Comparison of ENCODE assay signal across 9 mouse cellular contexts in genomic region chr13:59735190-59735589, GRCm38 (mm10). TPM values are rescaled to one million over a fixed set of nuclear protein-coding genes. Genes with fewer than 3 reads are reported as not detected.
DNase-seq lines count a peak whose midpoint lies in the region; ATAC-seq and TF ChIP-seq lines count a peak whose summit lies in the region.
"Had no signal": no experiment of that assay in that cellular context is flagged by ENCODE, and none has a peak within 500 bp of the region (broad histone marks: within the 10 kb centered on the region; RNA-seq: fewer than 3 reads in every experiment).

No protein-coding gene starts in this region.

- H3K4me1 ChIP-seq in CH12.LX (ENCODE audit: control insufficient read depth in 1 of 2, insufficient read depth in 2 of 2) = peaks cover 4 to 5% of the 10 kb centered on the region in 2 experiments
- no peaks in the 10 kb centered on the region for H3K4me1 ChIP-seq in forebrain, postnatal 0 days (ENCODE audit: insufficient read depth)
- no peaks in the 10 kb centered on the region for H3K4me1 ChIP-seq in thymus, adult 2 months (replicated peaks; ENCODE audit: control insufficient read depth, insufficient read depth, low read length)

- in situ Hi-C loops in CH12.LX (cut with MboI; ENCODE audit: low pct_ligation_motif_present, low pct_unique_long_range_greater_than_20kb, low sequenced_read_pairs) = loop anchor here (25.0 kb wide), 1 partner anchor 1123 kb away; the partner anchor contains the start of gene Slc28a3

- dilution Hi-C loops in CH12.LX (cut with MboI; ENCODE audit: extremely low pct_ligation_motif_present, extremely low pct_unique_long_range_greater_than_20kb, low sequenced_read_pairs) = no loop called here

- no peak overlapping the region for H3K4me2 ChIP-seq in CH12.LX (ENCODE audit: insufficient read depth, low read depth, poor library complexity, severe bottlenecking)
- no peak overlapping the region for H3K4me2 ChIP-seq in forebrain, postnatal 0 days (ENCODE audit: low read depth)

- peaks cover 1% of the 10 kb centered on the region for H3K27me3 ChIP-seq in CH12.LX (replicated peaks)
- H3K27me3 ChIP-seq in forebrain, postnatal 0 days (ENCODE audit: insufficient read depth, low read length) = no peaks in the 10 kb centered on the region
- H3K27me3 ChIP-seq in thymus, adult 2 months (ENCODE audit: control insufficient read depth, insufficient read depth, low read length) = no peaks in the 10 kb centered on the region

- no peak overlapping the region for H3K4me3 ChIP-seq in CH12.LX (replicated peaks in 1 of 3; ENCODE audit: low read depth in 2 of 3, low read length in 2 of 3, poor library complexity in 1 of 3)
- no peak overlapping the region for H3K4me3 ChIP-seq in forebrain, postnatal 0 days (ENCODE audit: low read depth, low read length)
- H3K4me3 ChIP-seq in thymus, adult 2 months (ENCODE audit: control insufficient read depth, insufficient read depth, low read length) = no peak overlapping the region

- no peaks in the 10 kb centered on the region for H3K36me3 ChIP-seq in CH12.LX (replicated peaks in 1 of 2; ENCODE audit: control insufficient read depth in 1 of 2, insufficient read depth in 1 of 2, low read length in 1 of 2)
- no peaks in the 10 kb centered on the region for H3K36me3 ChIP-seq in forebrain, postnatal 0 days (ENCODE audit: insufficient read depth)
- H3K36me3 ChIP-seq in thymus, adult 2 months (ENCODE audit: control insufficient read depth, insufficient read depth, low read length) = no peaks in the 10 kb centered on the region

- DNase-seq in CH12.LX (ENCODE audit: extremely low read depth) = peak; percentile 40
- peak; percentile 19 for DNase-seq in MN1 (ENCODE audit: low spot score)
- DNase-seq in forebrain, postnatal 0 days = no peak
- no peak for DNase-seq in thymus, adult 2 months
- no peak for DNase-seq in right cerebral cortex, postnatal 14 days
- DNase-seq in kidney, postnatal 36 days = no peak

- no peak; the same call in none of the 2 replicates for TF ChIP-seq RAD21 in CH12.LX (IDR thresholded peaks at IDR 0.05; ENCODE audit: low read depth, low read length)

- 17% methylated on average over 3 of the region's 3 CpGs for WGBS in forebrain, postnatal 0 days
- WGBS in thymus, adult 2 months = 26% methylated on average over 3 of the region's 3 CpGs

- TF ChIP-seq POLR2A in CH12.LX (IDR thresholded peaks at IDR 0.05; ENCODE audit: low read depth, low read length) = no peak
- TF ChIP-seq POLR2A in thymus, adult 2 months (IDR thresholded peaks at IDR 0.05; ENCODE audit: control insufficient read depth, extremely low read depth, insufficient read depth, low read length, poor library complexity) = no peak

- TF ChIP-seq EP300 in CH12.LX (IDR thresholded peaks at IDR 0.05; ENCODE audit: low read length) = no peak

- H3K27ac ChIP-seq in CH12.LX (ENCODE audit: insufficient read depth, low read depth) = no peak overlapping the region
- no peak overlapping the region for H3K27ac ChIP-seq in forebrain, postnatal 0 days (ENCODE audit: low read depth, low read length)
- H3K27ac ChIP-seq in thymus, adult 2 months (ENCODE audit: control insufficient read depth, insufficient read depth, low read length) = no peak overlapping the region

- TF ChIP-seq CTCF in CH12.LX (conservative IDR thresholded peaks at IDR 0.05 in 1 of 2, IDR thresholded peaks at IDR 0.05 in 1 of 2; ENCODE audit: low read depth in 2 of 2, low read length in 2 of 2) = peak in 1 of 2 experiments; percentile 50; a peak in 2 of 4 replicates
- TF ChIP-seq CTCF in forebrain, postnatal 0 days (IDR thresholded peaks at IDR 0.05; ENCODE audit: low read depth) = peak; percentile 33
- no peak for TF ChIP-seq CTCF in thymus, adult 2 months (IDR thresholded peaks at IDR 0.05; ENCODE audit: borderline replicate concordance, control insufficient read depth, extremely low read depth, insufficient read depth, low read length, poor library complexity)

- peak; percentile 77 for ATAC-seq in forebrain, postnatal 0 days
- ATAC-seq in megakaryocyte-erythroid progenitor cell, adult 5-6 weeks (replicated peaks; ENCODE audit: low FRiP score, low TSS enrichment, poor library complexity, severe bottlenecking) = peak; percentile 48

- no peaks in the 10 kb centered on the region for H3K79me2 ChIP-seq in CH12.LX (replicated peaks; ENCODE audit: control insufficient read depth, extremely low read depth, insufficient read depth, poor library complexity, severe bottlenecking)

- no peaks in the 10 kb centered on the region for H3K9me3 ChIP-seq in CH12.LX (replicated peaks; ENCODE audit: low read length)
- H3K9me3 ChIP-seq in forebrain, postnatal 0 days (ENCODE audit: low read length) = no peaks in the 10 kb centered on the region

- H3K9ac ChIP-seq in CH12.LX (ENCODE audit: insufficient read depth, low read depth) = no peak overlapping the region
- H3K9ac ChIP-seq in forebrain, postnatal 0 days = no peak overlapping the region

TF ChIP-seq in CH12.LX, 34 proteins besides CTCF, POLR2A, EP300 and RAD21:
- TF ChIP-seq BHLHE40 (IDR thresholded peaks at IDR 0.05; ENCODE audit: low read depth, low read length) (no peak), MAZ (IDR thresholded peaks at IDR 0.05; ENCODE audit: low read depth, low read length) (0 out of 2 replicates have a peak, but pooled peaks have one; percentile 22), SMC3 (IDR thresholded peaks at IDR 0.05; ENCODE audit: low read depth, low read length) (peak; percentile 37), USF2 (conservative IDR thresholded peaks at IDR 0.05; ENCODE audit: low read depth, low read length) (no peak)

RNA-seq across cellular contexts. Expression of gene Spata31d1d, which starts 3.6 kb away (rescaled TPM):
- not detected in 2 replicates for total RNA-seq in CH12.LX (2012; rRNA removed)
- not detected in 2 replicates for total RNA-seq in CH12.LX (2014; rRNA removed)
- not detected in 2 replicates for polyA plus RNA-seq in CH12.LX (2012; ENCODE audit: insufficient read length, low read depth)
- total RNA-seq in forebrain, postnatal 0 days (2014; rRNA removed) = not detected in 2 replicates
- polyA plus RNA-seq in forebrain, postnatal 0 days (2015; fragmentation: Nextera tagmentation; extraction: Ambion mirVana) = not detected in 2 replicates
- total RNA-seq in megakaryocyte-erythroid progenitor cell, adult 5-6 weeks (2014; fragmentation: Nextera tagmentation) = not detected in 2 replicates
- 0.42 TPM in 1 of 2 replicates, not detected in the other for total RNA-seq in megakaryocyte-erythroid progenitor cell, adult 5-6 weeks (2017)
- 0.05 TPM in 1 of 2 replicates, not detected in the other for polyA plus RNA-seq in thymus, adult 2 months (2012; rRNA removed)
- total RNA-seq: left cerebral cortex, adult 8-10 months had no signal
- polyA plus RNA-seq: spleen, adult 2 months had no signal

RNA-seq across cellular contexts. Expression of gene 1700014D04Rik, which starts 11.4 kb away (rescaled TPM):
- total RNA-seq in CH12.LX (2012; rRNA removed) = not detected in 2 replicates
- total RNA-seq in CH12.LX (2014; rRNA removed) = not detected in 2 replicates
- not detected in 2 replicates for polyA plus RNA-seq in CH12.LX (2012; ENCODE audit: insufficient read length, low read depth)
- 0.24 and 0.31 TPM in 2 replicates for total RNA-seq in forebrain, postnatal 0 days (2014; rRNA removed)
- polyA plus RNA-seq in forebrain, postnatal 0 days (2015; fragmentation: Nextera tagmentation; extraction: Ambion mirVana) = 0.42 and 0.54 TPM in 2 replicates
- not detected in 2 replicates for total RNA-seq in megakaryocyte-erythroid progenitor cell, adult 5-6 weeks (2014; fragmentation: Nextera tagmentation)
- total RNA-seq in megakaryocyte-erythroid progenitor cell, adult 5-6 weeks (2017) = 0.19 and 0.38 TPM in 2 replicates
- polyA plus RNA-seq in thymus, adult 2 months (2012; rRNA removed) = 0.05 and 0.07 TPM in 2 replicates

RNA-seq across cellular contexts. Expression of gene Spata31d1b, which starts 23.1 kb away (rescaled TPM):
- total RNA-seq in CH12.LX (2012; rRNA removed) (0.13 and 0.30 TPM in 2 replicates), CH12.LX (2014; rRNA removed) (0.09 and 0.18 TPM in 2 replicates)
- 0.05 and 0.27 TPM in 2 replicates for polyA plus RNA-seq in CH12.LX (2012; ENCODE audit: insufficient read length, low read depth)
- total RNA-seq in forebrain, postnatal 0 days (2014; rRNA removed) = 0.08 and 0.33 TPM in 2 replicates
- not detected in 2 replicates for polyA plus RNA-seq in forebrain, postnatal 0 days (2015; fragmentation: Nextera tagmentation; extraction: Ambion mirVana)
- not detected in 2 replicates for total RNA-seq in megakaryocyte-erythroid progenitor cell, adult 5-6 weeks (2014; fragmentation: Nextera tagmentation)
- not detected in 2 replicates for total RNA-seq in megakaryocyte-erythroid progenitor cell, adult 5-6 weeks (2017)
- 0.69 and 1.00 TPM in 2 replicates for polyA plus RNA-seq in thymus, adult 2 months (2012; rRNA removed)
- polyA plus RNA-seq: spleen, adult 2 months had no signal

RNA-seq across cellular contexts. Expression of gene Spata31d1a, which starts 25.1 kb away (rescaled TPM):
- total RNA-seq in CH12.LX (2012; rRNA removed) = not detected in 2 replicates
- not detected in 2 replicates for total RNA-seq in CH12.LX (2014; rRNA removed)
- 0.19 TPM in 1 of 2 replicates, not detected in the other for polyA plus RNA-seq in CH12.LX (2012; ENCODE audit: insufficient read length, low read depth)
- 0.08 TPM in 1 of 2 replicates, not detected in the other for total RNA-seq in forebrain, postnatal 0 days (2014; rRNA removed)
- polyA plus RNA-seq in forebrain, postnatal 0 days (2015; fragmentation: Nextera tagmentation; extraction: Ambion mirVana) = 0.21 and 0.42 TPM in 2 replicates
- total RNA-seq in megakaryocyte-erythroid progenitor cell, adult 5-6 weeks (2014; fragmentation: Nextera tagmentation) = 0.28 TPM in 1 of 2 replicates, not detected in the other
- total RNA-seq in megakaryocyte-erythroid progenitor cell, adult 5-6 weeks (2017) = not detected in 2 replicates
- polyA plus RNA-seq in thymus, adult 2 months (2012; rRNA removed) = 0.03 and 0.08 TPM in 2 replicates
- polyA plus RNA-seq: spleen, adult 2 months had no signal

RNA-seq across cellular contexts. Expression of gene Isca1, which starts 34.4 kb away (rescaled TPM):
- total RNA-seq in CH12.LX (2012; rRNA removed) = 15.8 and 19.6 TPM in 2 replicates
- total RNA-seq in CH12.LX (2014; rRNA removed) = 17.6 and 18.4 TPM in 2 replicates
- 33.2 and 41.0 TPM in 2 replicates for polyA plus RNA-seq in CH12.LX (2012; ENCODE audit: insufficient read length, low read depth)
- 77.2 and 87.8 TPM in 2 replicates for total RNA-seq in forebrain, postnatal 0 days (2014; rRNA removed)
- polyA plus RNA-seq in forebrain, postnatal 0 days (2015; fragmentation: Nextera tagmentation; extraction: Ambion mirVana) = 154 and 168 TPM in 2 replicates
- total RNA-seq in megakaryocyte-erythroid progenitor cell, adult 5-6 weeks (2014; fragmentation: Nextera tagmentation) = 160 and 164 TPM in 2 replicates
- total RNA-seq in megakaryocyte-erythroid progenitor cell, adult 5-6 weeks (2017) = 73.3 and 92.6 TPM in 2 replicates
- 56.7 and 80.3 TPM in 2 replicates for polyA plus RNA-seq in thymus, adult 2 months (2012; rRNA removed)

Comparison
In these comparisons a context has a peak if more than half of its experiments do, and no peak if none do; other contexts are left out.
1. DNase-seq: peak in CH12.LX (single experiment) and MN1 (single experiment); none in forebrain, postnatal 0 days (single experiment), thymus, adult 2 months (single experiment), right cerebral cortex, postnatal 14 days (single experiment) and kidney, postnatal 36 days (0 of 2).